Mouse (Mus musculus): Measurements from ENCODE around the gene Tgfb2. TPM values are rescaled to one million over a fixed set of nuclear protein-coding genes. Genes with fewer than 3 reads are reported as not detected.

Gene Tgfb2
- polyA plus RNA-seq, 1 experiment = 0.67 TPM

- 90% methylated on average over 5 of the region's 5 CpGs for WGBS
- H3K27ac ChIP-seq (ENCODE audit: control insufficient read depth, insufficient read depth, low read depth, low read length, poor library complexity) = no peak overlapping the region
- no peak for TF ChIP-seq CTCF (IDR thresholded peaks at IDR 0.05; ENCODE audit: control insufficient read depth, insufficient read depth, low read length)
- no peak for TF ChIP-seq POLR2A (IDR thresholded peaks at IDR 0.05; ENCODE audit: borderline replicate concordance, control insufficient read depth, low read depth, low read length)
Observed at GRCm38 (mm10) chr1:186604124-186604523, 101.7 kb downstream of the Tgfb2 start.

GRCm38 (mm10) chr1:186588226-186588625, 117.6 kb downstream of the Tgfb2 start:
- TF ChIP-seq POLR2A (IDR thresholded peaks at IDR 0.05; ENCODE audit: borderline replicate concordance, control insufficient read depth, low read depth, low read length) (no peak), CTCF (IDR thresholded peaks at IDR 0.05; ENCODE audit: control insufficient read depth, insufficient read depth, low read length) (no peak)
- no peak overlapping the region for H3K4me3 ChIP-seq (replicated peaks; ENCODE audit: control insufficient read depth, low read depth, low read length)
- no peak overlapping the region for H3K27ac ChIP-seq (ENCODE audit: control insufficient read depth, insufficient read depth, low read depth, low read length, poor library complexity)
- WGBS = 71% methylated on average over 2 of the region's 2 CpGs
- H3K4me1 ChIP-seq (ENCODE audit: control insufficient read depth, insufficient read depth, low read length) = no peaks in the 10 kb centered on the region

More at GRCm38 (mm10) chr1:186604124-186604523, 101.7 kb downstream of the Tgfb2 start:
- Histone ChIP-seq H3K4me1 (ENCODE audit: control insufficient read depth, insufficient read depth, low read length) (no peaks in the 10 kb centered on the region), H3K4me3 (replicated peaks; ENCODE audit: control insufficient read depth, low read depth, low read length) (no peak overlapping the region)

DNA sequence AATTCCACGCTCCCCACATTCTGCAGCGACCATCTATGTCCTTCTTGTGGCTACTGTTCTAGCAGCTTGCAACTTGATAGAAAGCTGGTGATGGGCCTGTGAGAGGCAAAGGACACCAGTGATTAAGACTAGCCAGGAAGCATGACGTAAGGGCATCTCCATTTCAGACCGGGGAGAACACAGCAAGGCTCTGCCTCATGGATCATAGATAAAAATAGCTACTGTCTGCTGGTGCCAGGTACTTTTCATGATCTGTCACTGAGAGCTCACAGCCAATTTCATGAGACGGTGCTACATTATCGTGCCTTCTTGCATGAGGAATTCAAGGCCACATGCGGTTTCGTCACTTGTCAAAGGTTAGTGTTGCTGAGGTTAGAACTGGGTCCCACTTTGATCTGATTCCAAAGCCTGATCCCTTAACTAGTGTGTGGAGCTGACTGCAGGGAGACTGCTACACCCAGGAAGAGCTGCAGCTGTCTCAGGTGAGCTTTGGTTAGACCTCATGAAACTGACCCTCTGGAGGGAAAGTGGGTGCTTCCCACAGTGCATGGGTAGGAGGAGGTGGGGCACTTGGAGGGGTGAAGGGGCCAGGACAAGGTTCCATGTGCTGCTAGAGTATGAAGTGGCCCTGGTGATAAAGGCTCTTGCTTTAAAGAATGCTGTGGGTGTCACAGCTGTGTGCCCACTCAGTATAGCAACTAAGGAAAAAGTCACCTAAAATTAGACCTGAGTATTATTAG, 118.6 kb downstream of the Tgfb2 start:
- no peak overlapping the region for H3K27ac ChIP-seq (ENCODE audit: control insufficient read depth, insufficient read depth, low read depth, low read length, poor library complexity)
- WGBS = 81% methylated on average over 8 of the region's 8 CpGs
- TF ChIP-seq POLR2A (IDR thresholded peaks at IDR 0.05; ENCODE audit: borderline replicate concordance, control insufficient read depth, low read depth, low read length) = no peak
- TF ChIP-seq CTCF (IDR thresholded peaks at IDR 0.05; ENCODE audit: control insufficient read depth, insufficient read depth, low read length) = no peak
- no peaks in the 10 kb centered on the region for H3K4me1 ChIP-seq (ENCODE audit: control insufficient read depth, insufficient read depth, low read length)
- no peak overlapping the region for H3K4me3 ChIP-seq (replicated peaks; ENCODE audit: control insufficient read depth, low read depth, low read length)

DNA sequence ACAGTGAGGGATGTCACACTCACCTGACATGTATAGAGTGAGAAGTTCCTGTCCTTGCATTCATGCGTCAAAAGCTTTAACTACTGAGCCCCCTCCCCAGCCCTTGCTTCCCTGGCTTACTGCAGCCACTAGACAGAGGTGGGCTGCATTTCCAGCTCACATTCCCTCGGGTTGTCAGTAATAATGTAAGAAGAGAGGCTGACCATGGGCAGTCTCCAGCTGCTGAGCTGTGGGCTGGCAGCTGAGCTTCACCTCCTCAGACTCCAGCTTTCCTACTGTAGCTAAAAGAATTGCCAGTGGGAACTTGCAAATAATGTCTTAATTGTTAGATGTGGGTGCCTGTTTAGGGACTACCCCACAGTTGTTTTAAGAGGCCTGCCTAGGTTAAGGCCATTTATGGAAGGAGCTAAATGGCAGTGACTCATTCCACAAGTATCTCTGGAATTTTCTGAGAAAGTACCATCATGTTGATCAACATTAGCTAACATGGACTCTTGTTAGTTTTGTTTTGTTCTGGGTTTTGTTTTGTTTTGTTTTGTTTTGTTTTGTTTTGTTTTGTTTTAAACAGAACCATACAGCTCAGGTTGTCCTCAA, 120.1 kb downstream of the Tgfb2 start:
- Histone ChIP-seq H3K4me3 (replicated peaks; ENCODE audit: control insufficient read depth, low read depth, low read length) (no peak overlapping the region), H3K4me1 (ENCODE audit: control insufficient read depth, insufficient read depth, low read length) (no peaks in the 10 kb centered on the region), H3K27ac (ENCODE audit: control insufficient read depth, insufficient read depth, low read depth, low read length, poor library complexity) (no peak overlapping the region)
- TF ChIP-seq POLR2A (IDR thresholded peaks at IDR 0.05; ENCODE audit: borderline replicate concordance, control insufficient read depth, low read depth, low read length) (no peak), CTCF (IDR thresholded peaks at IDR 0.05; ENCODE audit: control insufficient read depth, insufficient read depth, low read length) (no peak)
- WGBS = 74% methylated on average over 2 of the region's 2 CpGs

DNA sequence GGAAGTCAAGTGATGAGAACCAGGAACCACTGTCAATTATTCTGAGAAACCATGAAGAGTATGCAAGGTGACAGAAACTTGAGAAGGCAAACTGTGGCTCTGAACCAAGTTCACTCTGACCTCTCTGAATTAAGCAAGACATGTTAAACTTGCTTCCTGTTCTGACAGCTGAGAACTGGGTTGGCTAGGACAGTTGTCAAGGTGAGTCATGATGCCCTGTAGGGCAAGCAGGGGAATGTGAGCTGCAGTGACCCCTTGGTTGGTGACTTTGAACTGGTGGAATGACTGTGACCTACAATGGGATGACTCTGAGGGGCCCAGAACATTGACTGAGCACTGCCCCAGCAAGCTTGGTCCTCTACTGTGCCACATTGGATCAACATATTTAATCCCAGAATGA, 121.9 kb downstream of the Tgfb2 start:
- no peak overlapping the region for H3K4me3 ChIP-seq (replicated peaks; ENCODE audit: control insufficient read depth, low read depth, low read length)
- TF ChIP-seq CTCF (IDR thresholded peaks at IDR 0.05; ENCODE audit: control insufficient read depth, insufficient read depth, low read length) (no peak), POLR2A (IDR thresholded peaks at IDR 0.05; ENCODE audit: borderline replicate concordance, control insufficient read depth, low read depth, low read length) (no peak)
- H3K4me1 ChIP-seq (ENCODE audit: control insufficient read depth, insufficient read depth, low read length) = no peaks in the 10 kb centered on the region
- H3K27ac ChIP-seq (ENCODE audit: control insufficient read depth, insufficient read depth, low read depth, low read length, poor library complexity) = no peak overlapping the region

DNA sequence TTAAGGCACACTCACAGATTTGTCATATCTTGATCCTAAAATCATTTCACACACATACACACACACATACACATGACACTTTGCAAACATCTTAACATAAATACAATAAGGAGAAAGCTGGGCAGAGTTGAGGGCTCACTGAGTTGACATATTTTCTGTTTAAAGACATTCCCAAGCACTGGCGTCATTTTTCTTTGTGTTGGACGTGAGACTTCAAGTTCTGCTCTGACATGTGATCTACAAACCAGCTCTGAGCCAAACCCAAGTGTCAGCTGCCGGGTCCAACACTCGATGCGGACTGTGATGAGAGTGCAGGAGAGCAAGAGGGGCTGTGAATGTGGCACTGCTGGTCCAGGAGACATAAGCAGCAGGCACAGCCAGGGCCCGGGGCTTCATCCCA, 123.7 kb downstream of the Tgfb2 start:
- WGBS = 83% methylated on average over 6 of the region's 6 CpGs
- Histone ChIP-seq H3K4me1 (ENCODE audit: control insufficient read depth, insufficient read depth, low read length) (no peaks in the 10 kb centered on the region), H3K4me3 (replicated peaks; ENCODE audit: control insufficient read depth, low read depth, low read length) (no peak overlapping the region), H3K27ac (ENCODE audit: control insufficient read depth, insufficient read depth, low read depth, low read length, poor library complexity) (no peak overlapping the region)
- TF ChIP-seq POLR2A (IDR thresholded peaks at IDR 0.05; ENCODE audit: borderline replicate concordance, control insufficient read depth, low read depth, low read length) (no peak), CTCF (IDR thresholded peaks at IDR 0.05; ENCODE audit: control insufficient read depth, insufficient read depth, low read length) (no peak)

GRCm38 (mm10) chr1:186581666-186582065, 124.1 kb downstream of the Tgfb2 start:
- 76% methylated on average over 2 of the region's 2 CpGs for WGBS
- TF ChIP-seq CTCF (IDR thresholded peaks at IDR 0.05; ENCODE audit: control insufficient read depth, insufficient read depth, low read length) (no peak), POLR2A (IDR thresholded peaks at IDR 0.05; ENCODE audit: borderline replicate concordance, control insufficient read depth, low read depth, low read length) (no peak)
- H3K27ac ChIP-seq (ENCODE audit: control insufficient read depth, insufficient read depth, low read depth, low read length, poor library complexity) = no peak overlapping the region

DNA sequence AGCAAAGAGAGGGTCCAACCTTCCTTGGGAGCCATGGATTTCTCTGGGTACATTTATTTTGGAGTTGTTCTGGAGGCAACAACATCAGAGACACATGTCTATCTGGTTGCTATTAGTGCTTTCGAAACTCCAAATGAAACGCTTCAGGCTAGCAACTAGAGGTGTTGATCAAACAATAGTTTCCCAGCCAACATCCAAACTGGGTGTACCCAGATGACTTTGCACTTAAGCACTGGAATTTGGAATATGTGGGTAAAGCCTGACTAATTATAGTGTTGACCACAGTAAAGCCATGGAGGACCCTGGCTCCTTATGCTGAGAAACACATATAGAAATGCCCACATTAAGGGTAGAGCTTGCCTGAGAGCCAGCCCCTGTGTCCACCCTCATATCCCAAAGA, 124.7 kb downstream of the Tgfb2 start:
- H3K27ac ChIP-seq (ENCODE audit: control insufficient read depth, insufficient read depth, low read depth, low read length, poor library complexity) = no peak overlapping the region
- H3K4me1 ChIP-seq (ENCODE audit: control insufficient read depth, insufficient read depth, low read length) = no peaks in the 10 kb centered on the region
- TF ChIP-seq CTCF (IDR thresholded peaks at IDR 0.05; ENCODE audit: control insufficient read depth, insufficient read depth, low read length) (no peak), POLR2A (IDR thresholded peaks at IDR 0.05; ENCODE audit: borderline replicate concordance, control insufficient read depth, low read depth, low read length) (no peak)
- 80% methylated on average over 2 of the region's 2 CpGs for WGBS
- no peak overlapping the region for H3K4me3 ChIP-seq (replicated peaks; ENCODE audit: control insufficient read depth, low read depth, low read length)

More at GRCm38 (mm10) chr1:186581666-186582065, 124.1 kb downstream of the Tgfb2 start:
- H3K4me3 ChIP-seq (replicated peaks; ENCODE audit: control insufficient read depth, low read depth, low read length) = no peak overlapping the region
- H3K4me1 ChIP-seq (ENCODE audit: control insufficient read depth, insufficient read depth, low read length) = no peaks in the 10 kb centered on the region
